7 mouse cellular contexts compared by ENCODE assay signal in the genomic region with DNA sequence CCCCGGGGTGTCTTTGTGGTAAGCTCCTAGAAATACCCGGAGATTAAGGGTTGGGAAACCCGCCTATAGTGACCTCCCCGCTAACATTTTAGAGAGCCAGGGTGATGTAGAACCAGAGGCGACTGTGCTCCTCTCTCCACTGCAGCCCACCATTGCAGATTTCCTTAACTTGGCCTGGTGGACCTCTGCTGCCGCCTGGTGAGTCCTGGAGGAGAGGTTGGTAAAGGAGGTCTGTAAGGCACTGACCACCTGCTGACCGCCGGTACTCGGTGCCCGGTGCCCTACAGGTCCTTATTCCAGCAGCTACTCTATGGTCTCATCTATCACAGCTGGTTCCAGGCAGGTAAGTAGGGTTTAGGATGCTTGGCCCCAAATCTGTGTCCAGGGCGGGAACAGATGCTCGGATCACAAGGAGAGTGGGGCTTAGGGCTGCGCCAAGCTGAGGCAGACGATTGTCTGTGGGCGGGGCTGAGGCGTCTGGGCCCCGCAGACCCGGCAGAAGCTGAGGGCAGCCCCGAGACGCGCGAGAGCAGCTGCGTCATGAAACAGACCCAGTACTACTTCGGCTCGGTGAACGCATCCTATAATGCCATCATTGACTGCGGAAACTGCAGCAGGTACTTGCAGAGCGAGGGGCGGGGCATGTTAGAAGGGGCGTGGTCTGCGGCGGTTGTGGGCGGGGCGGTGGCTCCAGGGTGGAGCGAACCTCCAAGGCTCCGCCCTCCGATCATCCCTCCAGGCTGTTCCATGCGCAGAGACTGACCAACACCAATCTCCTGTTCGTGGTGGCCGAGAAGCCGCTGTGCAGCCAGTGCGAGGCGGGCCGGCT. TPM values are rescaled to one million over a fixed set of nuclear protein-coding genes. Genes with fewer than 3 reads are reported as not detected.
DNase-seq lines count a peak whose midpoint lies in the region; ATAC-seq and TF ChIP-seq lines count a peak whose summit lies in the region.

No protein-coding gene starts in this region.

- intact Hi-C loops in gastrocnemius, postnatal 36 days (cut with DNase I): no loop called here

- peak overlapping the region; percentile 59 for H3K4me2 ChIP-seq in limb, embryonic 14.5 days (replicated peaks; ENCODE audit: low read depth, low read length, severe bottlenecking)
- H3K4me2 ChIP-seq in midbrain, embryonic 15.5 days: peak overlapping the region; percentile 50

- H3K27me3 ChIP-seq in limb, embryonic 14.5 days (ENCODE audit: control insufficient read depth, insufficient read depth, low read length): peaks cover 32% of the 10 kb centered on the region
- peaks cover 32% of the 10 kb centered on the region for H3K27me3 ChIP-seq in midbrain, embryonic 15.5 days (replicated peaks)

- 7% methylated on average over 42 of the region's 44 CpGs for whole genome bisulfite sequencing in limb, embryonic 14.5 days
- WGBS in midbrain, embryonic 15.5 days: 5% methylated on average over 44 of the region's 44 CpGs

- H3K4me3 ChIP-seq in limb, embryonic 14.5 days (replicated peaks; ENCODE audit: low read length): peak overlapping the region; percentile 33
- peak overlapping the region; percentile 26 for H3K4me3 ChIP-seq in midbrain, embryonic 15.5 days

- peak; percentile 70; the same call in 1 of the 2 replicates for ATAC-seq in limb, embryonic 14.5 days (ENCODE audit: low FRiP score, low read depth)
- peak; percentile 53 for ATAC-seq in midbrain, embryonic 15.5 days (replicated peaks)

- no peak overlapping the region for H3K27ac ChIP-seq in limb, embryonic 14.5 days (replicated peaks; ENCODE audit: low read depth, low read length)
- no peak overlapping the region for H3K27ac ChIP-seq in midbrain, embryonic 15.5 days

- DNase-seq in adrenal gland, postnatal 14 days: peak; percentile 93
- DNase-seq in embryo, embryonic 11.5 days (ENCODE audit: low read depth, low spot score): peak; percentile 68
- peak; percentile 59 to 62 for DNase-seq in gastrocnemius, postnatal 36 days
- peak; percentile 71 for DNase-seq in kidney, adult 11 months
- DNase-seq in limb, embryonic 14.5 days (ENCODE audit: low spot score): peak; percentile 38
- DNase-seq in spleen, adult 12 weeks (ENCODE audit: low spot score): peak; percentile 69

- no peak for TF ChIP-seq POLR2A in limb, embryonic 14.5 days (IDR thresholded peaks at IDR 0.05; ENCODE audit: borderline replicate concordance, extremely low read depth, insufficient read depth, insufficient read length)

- no peaks in the 10 kb centered on the region for H3K9me3 ChIP-seq in limb, embryonic 14.5 days (ENCODE audit: control insufficient read depth, low read length)
- no peaks in the 10 kb centered on the region for H3K9me3 ChIP-seq in midbrain, embryonic 15.5 days

- H3K9ac ChIP-seq in limb, embryonic 14.5 days (ENCODE audit: low read depth, low read length, severe bottlenecking): peak overlapping the region; percentile 28; the same call in 1 of the 2 replicates
- H3K9ac ChIP-seq in midbrain, embryonic 15.5 days: no peak overlapping the region; the same call in 1 of the 2 replicates

- H3K4me1 ChIP-seq in limb, embryonic 14.5 days (ENCODE audit: control insufficient read depth, insufficient read depth, low read length): no peaks in the 10 kb centered on the region
- peaks cover 18% of the 10 kb centered on the region for H3K4me1 ChIP-seq in midbrain, embryonic 15.5 days

- H3K36me3 ChIP-seq in limb, embryonic 14.5 days (ENCODE audit: control insufficient read depth, insufficient read depth, low read length): no peaks in the 10 kb centered on the region
- H3K36me3 ChIP-seq in midbrain, embryonic 15.5 days (replicated peaks): no peaks in the 10 kb centered on the region

RNA-seq across cellular contexts. Expression of a gene that starts 7.3 kb away (rescaled TPM):
- 36.1 and 36.9 TPM in 2 replicates for total RNA-seq in adrenal gland, postnatal 14 days (2021)
- total RNA-seq in gastrocnemius, postnatal 36 days (2021): 10 to 100 TPM; 13.3 to 14.3 TPM
- 34.9 and 41.3 TPM in 2 replicates for polyA plus RNA-seq in limb, embryonic 14.5 days (2012; rRNA removed)
- polyA plus RNA-seq in limb, embryonic 14.5 days (2014; fragmentation: Nextera tagmentation; extraction: Ambion mirVana): 54.1 and 58.8 TPM in 2 replicates
- 48.0 and 50.5 TPM in 2 replicates for polyA plus RNA-seq in midbrain, embryonic 15.5 days (2015; fragmentation: Nextera tagmentation; extraction: Ambion mirVana)

RNA-seq across cellular contexts. Expression of a gene that starts 15.6 kb away (rescaled TPM):
- 14.0 and 17.4 TPM in 2 replicates for total RNA-seq in adrenal gland, postnatal 14 days (2021)
- total RNA-seq in gastrocnemius, postnatal 36 days (2021): 1 to 10 TPM; 2.3 to 3.4 TPM
- 19.8 and 27.2 TPM in 2 replicates for polyA plus RNA-seq in limb, embryonic 14.5 days (2012; rRNA removed)
- 21.4 and 25.9 TPM in 2 replicates for polyA plus RNA-seq in limb, embryonic 14.5 days (2014; fragmentation: Nextera tagmentation; extraction: Ambion mirVana)
- 45.1 and 45.7 TPM in 2 replicates for polyA plus RNA-seq in midbrain, embryonic 15.5 days (2015; fragmentation: Nextera tagmentation; extraction: Ambion mirVana)

RNA-seq across cellular contexts. Expression of a gene that starts 15.6 kb away (rescaled TPM):
- 21.5 and 22.2 TPM in 2 replicates for total RNA-seq in adrenal gland, postnatal 14 days (2021)
- total RNA-seq in gastrocnemius, postnatal 36 days (2021): 10 to 100 TPM in 1 of 2 experiments, 1 to 10 TPM in 1; 9.1 to 11.6 TPM
- polyA plus RNA-seq in limb, embryonic 14.5 days (2012; rRNA removed): 52.7 and 59.2 TPM in 2 replicates
- 37.6 and 38.6 TPM in 2 replicates for polyA plus RNA-seq in limb, embryonic 14.5 days (2014; fragmentation: Nextera tagmentation; extraction: Ambion mirVana)
- polyA plus RNA-seq in midbrain, embryonic 15.5 days (2015; fragmentation: Nextera tagmentation; extraction: Ambion mirVana): 78.4 and 81.6 TPM in 2 replicates

RNA-seq across cellular contexts. Expression of a gene that starts 20.7 kb away (rescaled TPM):
- 0.19 and 0.38 TPM in 2 replicates for total RNA-seq in adrenal gland, postnatal 14 days (2021)
- total RNA-seq in gastrocnemius, postnatal 36 days (2021): not detected
- 0.76 and 1.4 TPM in 2 replicates for polyA plus RNA-seq in limb, embryonic 14.5 days (2012; rRNA removed)
- 1.2 TPM in 1 of 2 replicates, not detected in the other for polyA plus RNA-seq in limb, embryonic 14.5 days (2014; fragmentation: Nextera tagmentation; extraction: Ambion mirVana)
- 4.6 TPM in 2 replicates for polyA plus RNA-seq in midbrain, embryonic 15.5 days (2015; fragmentation: Nextera tagmentation; extraction: Ambion mirVana)

RNA-seq across cellular contexts. Expression of a gene that starts 24.9 kb away (rescaled TPM):
- total RNA-seq in adrenal gland, postnatal 14 days (2021): 22.9 and 26.2 TPM in 2 replicates
- 10 to 100 TPM; 10.4 to 14.9 TPM for total RNA-seq in gastrocnemius, postnatal 36 days (2021)
- 74.7 and 78.4 TPM in 2 replicates for polyA plus RNA-seq in limb, embryonic 14.5 days (2012; rRNA removed)
- polyA plus RNA-seq in limb, embryonic 14.5 days (2014; fragmentation: Nextera tagmentation; extraction: Ambion mirVana): 67.6 and 73.2 TPM in 2 replicates
- 44.4 and 45.3 TPM in 2 replicates for polyA plus RNA-seq in midbrain, embryonic 15.5 days (2015; fragmentation: Nextera tagmentation; extraction: Ambion mirVana)

Comparison
In these comparisons a context has a peak if more than half of its experiments do, and no peak if none do; other contexts are left out.
1. DNase-seq: peak in every context shown above with its lines; median percentile 93 in adrenal gland, postnatal 14 days; 71 in kidney, adult 11 months; 69 in spleen, adult 12 weeks; 68 in embryo, embryonic 11.5 days; 60 in gastrocnemius, postnatal 36 days; 38 in limb, embryonic 14.5 days.